Mouse (Mus musculus): Measurements from ENCODE around the gene Rundc3a.
"Not testable (repeated sequence)": the region's sequence is repeated elsewhere in the genome, so short reads cannot be mapped to it uniquely, and the experiment has no call there.

Rundc3a gene

DNA sequence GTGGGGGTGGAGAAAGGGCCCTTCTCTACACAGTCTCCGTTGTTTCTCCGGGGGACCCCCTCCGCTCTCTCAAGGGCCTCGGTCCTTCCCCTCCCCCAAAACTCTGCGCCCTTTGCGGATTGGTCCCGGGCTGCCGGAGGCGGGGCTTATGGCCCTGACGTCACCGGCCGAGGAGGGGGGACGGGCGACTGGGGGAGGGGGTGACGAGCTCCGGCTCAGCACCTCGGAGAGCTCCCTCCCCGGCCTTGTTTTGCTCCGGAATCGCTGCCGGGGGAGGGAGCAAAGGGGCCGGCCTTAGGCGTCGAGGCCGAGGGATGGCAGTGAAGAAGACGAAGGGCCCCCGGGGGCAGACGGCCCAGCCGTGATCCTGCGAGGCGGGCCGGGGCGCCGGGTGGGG is at the start of gene Rundc3a:
TSS of gene Rundc3a (plus strand) at position 166 of the 397 bp plus-strand sequence.
- peak; percentile 97 for DNase-seq

DNA sequence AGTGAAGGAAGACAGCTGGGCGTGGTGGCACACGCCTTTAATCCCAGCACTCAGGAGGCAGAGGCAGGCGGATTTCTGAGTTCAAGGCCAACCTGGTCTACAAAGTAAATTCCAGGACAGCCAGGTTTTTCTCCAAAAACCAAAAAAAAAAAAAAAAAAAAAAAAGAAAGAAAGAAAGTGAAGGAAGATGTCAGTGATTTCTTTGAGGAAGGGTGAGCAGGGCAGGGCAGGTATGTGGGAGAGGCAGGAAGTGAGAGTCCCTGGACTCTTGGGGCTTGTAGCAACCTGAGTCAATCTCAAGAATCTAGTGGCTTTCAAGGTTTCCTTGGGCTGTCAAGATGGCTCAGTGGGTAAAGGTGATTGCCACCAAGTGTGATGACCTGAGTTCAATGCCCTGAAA is 48.7 kb upstream of the Rundc3a start:
- no peak for DNase-seq

DNA sequence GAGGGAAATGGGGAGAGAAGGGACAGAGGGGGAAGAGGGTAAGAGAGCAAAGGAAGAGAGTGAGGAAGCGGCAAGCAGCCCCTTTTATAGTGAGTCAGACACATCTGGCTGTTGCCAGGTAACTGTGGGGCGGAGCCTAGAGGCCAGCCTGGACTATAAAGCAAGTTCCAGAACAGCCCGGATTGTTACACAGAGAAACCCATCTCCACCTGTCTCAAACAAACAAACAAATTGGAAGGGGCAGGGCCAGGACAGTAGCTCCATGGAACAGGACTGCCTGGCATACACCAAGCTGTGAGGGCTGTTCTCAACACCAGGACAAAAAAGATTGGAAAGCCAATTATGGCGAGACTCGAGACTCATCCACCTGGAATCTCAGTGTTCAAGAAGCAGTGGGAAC is 46.3 kb upstream of the Rundc3a start:
- no peak for DNase-seq

GRCm38 (mm10) chr11:102347683-102348082 is 45.5 kb upstream of the Rundc3a start:
- no peak for DNase-seq

DNA sequence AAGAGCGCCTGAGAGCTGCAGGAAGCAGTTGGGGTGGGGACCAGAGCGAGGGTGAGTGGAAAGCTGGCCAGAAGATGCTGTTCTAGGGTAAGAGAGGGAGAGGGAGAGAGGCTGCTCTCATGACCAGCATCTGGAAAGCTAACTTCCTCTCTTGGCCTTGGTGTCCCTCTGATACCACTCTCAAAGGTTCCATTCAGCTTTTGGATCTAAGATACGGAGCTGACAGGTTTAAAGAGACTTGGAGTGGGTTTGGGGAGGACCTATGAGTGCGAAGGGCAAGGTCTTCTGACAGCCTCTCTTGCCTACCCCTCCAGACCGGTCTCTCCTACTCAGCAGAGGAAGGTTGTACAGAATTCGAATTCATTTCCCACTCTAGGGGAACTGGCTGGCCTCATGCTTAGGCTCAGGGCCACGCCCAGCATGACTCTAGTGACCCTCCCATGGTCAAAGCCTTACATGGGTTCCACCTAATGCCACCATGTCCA is 45.1 kb upstream of the Rundc3a start:
- no peak for DNase-seq

GRCm38 (mm10) chr11:102348771-102349170 is 44.4 kb upstream of the Rundc3a start:
- no peak for DNase-seq

DNA sequence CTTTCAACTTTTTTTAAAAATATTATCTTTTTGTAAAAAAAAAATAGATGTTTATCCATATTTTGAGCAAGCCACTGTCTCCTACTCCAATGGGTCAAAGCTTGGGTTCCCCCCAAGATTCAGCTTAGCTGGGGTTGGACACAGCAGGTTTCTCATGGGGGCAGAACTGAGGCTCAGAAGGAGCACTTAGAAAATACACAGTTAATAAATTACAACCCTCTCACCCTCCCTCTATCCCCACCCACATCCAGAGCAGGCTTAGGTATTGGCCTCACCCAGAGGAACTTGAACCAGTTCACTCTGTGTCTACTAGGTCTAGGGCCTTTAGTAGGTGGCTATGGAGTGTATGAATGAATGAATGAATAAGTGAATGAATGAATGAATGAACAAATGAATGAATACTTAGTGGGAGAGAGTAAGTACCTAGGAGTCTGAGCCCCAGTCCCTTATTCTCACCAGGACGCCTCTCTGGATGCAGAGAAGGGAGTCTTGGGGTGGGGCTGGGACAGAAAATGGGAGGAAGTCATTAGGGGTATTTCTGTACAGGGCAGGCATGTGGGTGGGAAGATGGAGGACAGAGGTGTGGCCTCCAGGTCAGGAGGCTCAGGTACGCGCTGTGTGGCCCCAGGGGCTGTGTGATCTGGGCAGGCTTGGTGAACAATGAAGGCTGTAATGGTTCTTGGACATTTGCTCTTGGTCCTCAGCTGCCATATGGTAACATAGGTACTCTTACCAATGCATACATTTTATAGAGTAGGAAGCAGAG is 43.8 kb upstream of the Rundc3a start:
- DNase-seq: no peak

DNA sequence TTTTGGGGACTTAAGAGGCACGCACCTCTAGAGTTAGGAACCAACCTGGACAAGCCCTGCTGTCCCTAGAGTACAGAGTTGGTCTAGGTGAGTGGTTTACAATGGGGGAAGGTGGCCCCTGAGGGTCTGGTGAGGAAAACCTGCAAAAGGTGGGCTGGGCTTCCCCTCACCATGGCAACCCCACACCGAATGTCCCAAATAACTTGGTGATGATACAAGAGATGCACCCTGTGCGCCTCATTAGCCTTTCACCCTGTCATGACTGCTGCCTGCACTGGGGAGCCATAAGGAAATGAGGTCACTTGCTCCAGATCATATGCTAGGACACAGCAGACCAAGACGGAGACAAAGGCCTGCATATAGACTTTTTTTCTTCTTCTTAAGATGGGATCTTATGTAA is 42.8 kb upstream of the Rundc3a start:
- DNase-seq: no peak

GRCm38 (mm10) chr11:102350981-102351523 is 42.2 kb upstream of the Rundc3a start:
- DNase-seq: no peak

DNA sequence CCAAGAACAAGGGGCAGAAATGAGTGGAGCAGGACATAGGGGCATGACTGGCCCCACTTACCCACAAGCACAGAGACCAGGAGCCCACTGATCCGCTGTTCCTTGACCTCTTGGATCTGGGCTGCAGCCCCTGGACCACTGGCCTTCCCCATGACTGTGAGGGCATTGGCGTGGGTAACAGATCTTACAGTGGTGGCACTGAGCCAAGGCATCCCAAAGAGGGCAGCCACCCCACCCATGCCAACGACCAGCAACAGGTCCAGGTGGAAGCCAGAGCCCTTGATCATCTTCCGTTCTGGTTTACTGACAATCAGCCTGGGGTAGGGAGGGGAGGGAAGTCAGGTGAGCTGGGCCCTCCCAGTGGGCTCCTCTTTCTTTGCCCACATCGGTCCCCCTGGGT is 40.8 kb upstream of the Rundc3a start:
- DNase-seq: no peak

- DNase-seq: no peak
Observed at GRCm38 (mm10) chr11:102353021-102353431, 40.2 kb upstream of the Rundc3a start.

- no peak for DNase-seq
Observed at GRCm38 (mm10) chr11:102355501-102355900, 37.7 kb upstream of the Rundc3a start.

GRCm38 (mm10) chr11:102356190-102356589 is 37.0 kb upstream of the Rundc3a start:
- DNase-seq: no peak

GRCm38 (mm10) chr11:102356636-102357350 is 36.4 kb upstream of the Rundc3a start:
- DNase-seq: no peak

DNA sequence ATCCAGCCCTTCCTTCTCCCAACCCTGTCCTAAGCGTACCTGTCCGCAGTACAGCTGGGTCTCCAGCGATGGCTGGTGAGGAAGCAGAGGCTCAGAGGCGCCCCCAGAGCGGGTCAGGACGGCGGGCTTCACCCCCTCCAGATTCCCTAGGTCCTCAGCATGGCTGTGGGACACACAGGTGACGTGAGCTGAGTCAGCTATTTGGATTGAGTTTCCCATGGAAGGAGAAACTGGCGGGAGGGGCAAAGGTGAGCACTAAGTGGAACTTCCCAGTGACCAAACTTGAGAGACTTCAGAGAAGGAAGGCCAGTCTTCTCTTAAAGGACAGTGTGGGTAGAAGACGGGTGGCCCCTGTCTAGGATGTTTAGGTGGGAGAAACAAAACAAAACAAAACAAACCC is 34.8 kb upstream of the Rundc3a start:
- no peak for DNase-seq

DNA sequence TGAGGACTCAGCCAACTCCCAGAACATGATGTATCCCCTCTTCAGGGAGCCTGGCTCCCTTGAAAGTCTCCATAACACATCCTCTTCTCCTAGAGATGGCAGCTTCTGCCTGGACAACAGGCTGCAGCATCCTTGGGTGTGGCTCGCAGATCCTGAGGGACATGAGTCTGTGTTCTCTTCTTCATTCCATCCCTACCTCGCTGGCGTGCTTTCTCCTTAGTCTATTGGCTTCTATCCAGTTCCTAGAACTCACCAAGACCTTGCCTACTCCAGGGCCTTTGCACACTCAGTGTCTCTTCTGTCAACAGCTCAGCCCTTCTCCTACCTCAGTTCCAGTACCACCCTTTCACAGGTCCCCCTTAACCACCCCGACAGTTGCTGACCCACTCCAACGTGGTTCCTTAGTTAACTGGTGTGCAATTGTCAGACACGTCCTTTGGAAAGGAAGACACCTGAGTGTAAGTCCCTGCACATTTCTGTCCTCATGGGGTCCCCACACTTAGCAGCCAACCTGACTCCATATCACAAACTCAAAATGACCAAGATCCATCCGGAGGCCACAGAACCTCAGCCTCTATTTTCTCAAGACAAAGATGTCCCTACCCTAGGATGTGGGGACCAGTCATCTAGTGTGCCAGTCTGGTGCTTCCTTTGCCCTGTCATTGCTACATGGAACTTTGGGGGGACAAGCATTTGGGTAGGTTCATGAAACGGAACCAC is 31.3 kb upstream of the Rundc3a start:
- no peak for DNase-seq

GRCm38 (mm10) chr11:102363623-102364022 is 29.6 kb upstream of the Rundc3a start:
- DNase-seq: no peak

DNA sequence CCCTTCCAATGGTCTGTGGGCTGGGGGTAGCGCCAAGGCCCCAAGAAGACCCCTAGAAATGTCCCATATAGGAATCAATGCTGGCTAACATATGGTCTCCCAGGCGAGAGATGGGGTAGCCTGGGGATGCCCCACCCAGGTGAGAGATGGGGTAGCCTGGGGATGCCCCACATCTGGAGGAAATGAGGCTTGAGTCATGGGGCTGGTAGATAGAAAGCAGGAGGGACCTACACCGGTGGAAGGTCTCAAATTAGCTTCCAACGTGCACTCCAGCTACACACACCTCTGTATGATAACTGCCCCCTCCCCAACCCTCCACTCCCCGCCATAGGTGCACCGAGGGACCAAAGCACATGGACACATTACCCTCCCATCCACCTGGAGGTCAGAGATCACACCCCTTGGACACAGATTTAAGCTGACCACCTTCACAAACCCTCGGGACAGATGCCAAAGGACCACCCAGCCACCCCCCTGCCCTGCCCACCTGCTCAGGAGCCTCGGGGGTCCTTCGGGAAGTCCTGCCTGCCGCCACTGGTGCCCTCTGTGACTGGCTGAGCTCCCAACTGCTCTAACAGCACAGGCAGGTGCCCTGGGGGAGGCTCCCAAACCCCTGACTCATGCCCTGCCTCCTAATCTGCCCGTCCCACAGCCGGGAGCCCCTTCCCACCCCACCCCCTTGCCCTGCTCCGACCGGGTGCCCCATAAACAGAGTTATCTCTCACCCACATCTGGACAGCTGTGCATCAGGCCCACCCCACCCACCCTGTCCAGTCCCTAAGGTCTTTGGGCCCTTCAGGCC is 28.4 kb upstream of the Rundc3a start:
- DNase-seq: no peak

GRCm38 (mm10) chr11:102365699-102366098 is 27.5 kb upstream of the Rundc3a start:
- DNase-seq: no peak

GRCm38 (mm10) chr11:102366103-102366502 is 27.1 kb upstream of the Rundc3a start, which contains the start of gene Slc4a1:
TSS of gene Slc4a1 (minus strand) at chr11:102366203.
- DNase-seq: not testable (repeated sequence)

GRCm38 (mm10) chr11:102367504-102368280 is 25.5 kb upstream of the Rundc3a start:
- no peak for DNase-seq

Measured in right cerebral cortex, postnatal 14 days (tissue).